Mouse (Mus musculus) cerebellum, adult 8-10 months (tissue): Measurements from ENCODE around the gene Htra1.

Source experiments
- DNase-seq: peaks from one replicate; pipeline ENCODE4 v3.0.0; 2022

Gene Htra1

DNA sequence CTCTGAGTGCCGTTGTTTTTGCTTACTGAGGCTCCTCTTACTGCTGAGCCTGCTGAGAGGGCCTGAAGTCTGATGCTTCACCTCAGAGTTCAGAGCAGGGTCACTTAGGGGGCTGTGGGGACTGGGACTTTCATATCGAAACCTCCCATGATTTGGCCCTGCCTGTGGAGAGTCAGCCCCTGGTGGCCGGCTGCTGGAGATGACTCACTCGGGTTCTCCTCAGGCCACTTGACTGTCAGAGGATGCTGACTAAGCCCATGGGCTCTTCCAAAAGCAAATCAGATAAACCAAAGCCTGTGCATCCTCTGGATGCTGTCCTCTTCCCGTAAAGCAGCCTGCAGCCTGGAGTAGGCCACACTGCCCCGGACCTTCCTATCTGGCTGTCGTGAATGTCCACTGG is 32.6 kb downstream of the Htra1 start:
- DNase-seq, result no peak

GRCm38 (mm10) chr7:130969076-130969475 is 33.2 kb downstream of the Htra1 start:
- DNase-seq, result no peak

DNA sequence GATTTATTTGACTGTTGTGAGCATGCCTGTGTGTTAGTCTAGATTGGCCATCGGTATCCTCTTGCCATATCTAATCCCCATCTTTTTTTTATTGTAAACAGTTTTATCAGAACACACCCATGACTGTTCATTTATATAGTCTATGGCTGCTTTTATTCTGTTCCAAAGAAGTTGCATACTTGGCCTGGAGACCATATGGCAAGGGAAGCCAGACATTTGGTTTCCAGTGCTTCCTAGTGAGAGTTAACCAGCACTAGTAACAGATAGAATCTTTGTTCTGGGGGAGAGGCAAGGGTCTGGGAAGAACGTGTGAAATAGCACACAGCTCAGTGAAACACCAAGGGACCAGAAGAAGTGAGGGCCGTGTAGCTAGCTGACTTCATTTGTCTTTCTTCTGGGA is 33.6 kb downstream of the Htra1 start:
- no peak for DNase-seq

GRCm38 (mm10) chr7:130972767-130973166 is 36.9 kb downstream of the Htra1 start:
- DNase-seq, result no peak

DNA sequence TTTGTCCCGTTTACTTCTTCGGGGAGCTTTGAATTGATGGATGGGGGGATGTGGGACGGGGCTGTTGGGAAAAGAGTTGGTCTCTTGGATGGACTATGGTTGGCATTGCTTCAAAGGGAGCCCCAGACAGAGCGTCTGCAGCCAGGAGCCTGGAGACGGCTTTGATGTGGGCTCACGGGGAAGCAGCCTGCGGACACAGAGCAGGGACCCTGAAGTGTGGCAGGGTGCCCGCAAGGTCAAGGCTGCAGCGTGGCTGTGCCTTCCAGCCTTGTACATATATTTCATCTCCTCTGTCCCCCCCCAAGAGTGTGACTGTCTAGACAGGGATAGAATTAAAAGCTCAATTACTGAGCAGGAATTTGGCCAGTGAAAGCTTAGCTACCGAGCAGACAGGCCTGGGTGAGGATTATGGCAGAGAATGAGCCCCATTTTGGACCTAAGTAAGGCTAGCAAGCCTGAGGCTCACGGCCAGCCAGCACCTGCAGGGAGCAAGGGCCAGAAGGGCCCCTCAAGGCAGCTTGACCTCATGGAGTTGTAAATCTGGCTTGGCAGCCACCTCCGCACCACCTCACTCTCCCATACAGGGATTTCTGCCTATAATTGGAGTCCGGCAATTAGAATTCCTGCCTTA is 40.5 kb downstream of the Htra1 start:
- DNase-seq, result no peak

GRCm38 (mm10) chr7:130977794-130978521 is 42.0 kb downstream of the Htra1 start:
- peak; percentile 80 for DNase-seq

DNA sequence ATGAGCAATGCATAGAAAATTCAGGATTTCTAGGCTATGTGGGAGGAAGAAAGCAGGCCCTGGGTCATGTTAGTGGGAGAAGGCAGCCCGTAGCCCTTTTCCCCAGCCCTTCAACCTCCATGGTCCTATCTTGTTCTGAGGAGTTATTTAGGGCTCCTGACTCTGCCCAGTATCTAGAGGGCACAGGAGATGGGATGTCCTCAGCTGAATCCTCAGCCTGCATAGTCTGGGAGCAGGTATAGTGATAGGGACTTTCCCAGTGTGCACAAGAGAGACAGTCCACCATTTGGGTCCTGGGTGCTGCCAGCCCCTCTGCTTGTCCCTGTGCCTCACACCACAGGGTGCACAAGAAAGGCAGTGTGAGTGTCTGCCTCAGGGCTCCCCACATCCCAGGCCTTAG is 42.6 kb downstream of the Htra1 start:
- no peak for DNase-seq

DNA sequence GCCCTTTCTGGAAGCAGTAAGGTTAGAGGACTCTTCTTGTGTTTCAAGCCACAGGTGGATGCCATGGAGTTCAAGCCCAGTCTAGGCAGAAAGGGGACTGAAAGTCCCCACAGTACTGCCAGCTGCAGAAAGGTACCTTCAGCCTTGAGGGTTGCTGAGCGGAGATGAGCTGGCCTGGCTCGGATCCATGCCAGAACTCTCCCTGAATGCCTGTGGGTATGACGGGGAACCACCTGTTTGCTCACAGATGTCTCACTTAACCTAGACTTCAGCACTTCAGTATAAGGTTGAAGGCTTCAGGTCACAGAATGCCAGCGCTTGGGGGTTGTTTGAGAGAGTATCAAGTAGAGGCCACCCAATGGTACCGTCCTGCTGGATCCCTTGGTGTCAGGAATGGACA is 44.2 kb downstream of the Htra1 start:
- no peak for DNase-seq

DNA sequence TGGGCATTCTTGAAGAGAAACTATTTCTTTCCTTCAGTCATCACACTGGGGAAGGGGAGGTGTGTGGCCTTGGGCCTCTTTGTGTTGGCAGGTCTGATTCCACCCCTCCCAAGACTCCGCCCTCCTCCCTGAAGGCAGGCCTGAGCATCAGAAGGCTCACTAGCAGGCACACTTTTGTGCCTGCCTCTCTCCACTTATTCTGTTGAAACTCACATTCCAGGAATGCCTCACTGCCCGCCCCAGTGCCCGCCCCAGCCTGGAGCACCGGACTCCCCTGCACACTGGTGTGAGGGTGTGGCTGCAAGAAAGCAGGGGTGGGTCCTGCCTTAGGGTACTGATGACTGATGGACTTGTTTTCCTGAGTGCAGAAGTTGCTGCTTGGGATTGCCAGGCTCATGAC is 46.5 kb downstream of the Htra1 start:
- no peak for DNase-seq

- no peak for DNase-seq
Measured at GRCm38 (mm10) chr7:130982881-130983280, 47.0 kb downstream of the Htra1 start.

GRCm38 (mm10) chr7:130984294-130984693 is 48.4 kb downstream of the Htra1 start:
- no peak for DNase-seq

DNA sequence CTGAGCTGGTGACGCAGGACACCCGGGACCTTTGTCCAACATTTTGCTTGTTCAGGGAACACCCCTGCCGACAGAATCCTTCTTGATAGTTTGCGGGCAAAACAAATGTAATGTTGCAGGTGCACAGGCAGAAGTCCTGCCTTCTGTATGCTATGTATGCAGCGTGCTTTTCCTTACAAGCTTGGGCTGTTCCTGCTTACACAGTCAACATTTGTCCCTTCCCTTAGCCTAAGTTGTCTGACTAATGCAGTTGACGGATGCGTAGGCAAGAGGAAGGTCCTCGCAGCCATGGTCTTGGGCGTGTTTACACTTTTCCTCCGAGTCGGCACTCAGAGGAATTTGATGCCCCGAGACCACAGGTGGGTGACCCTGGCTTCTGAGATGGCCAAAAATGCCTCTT is 49.3 kb downstream of the Htra1 start:
- no peak for DNase-seq

- DNase-seq, result no peak
Measured at GRCm38 (mm10) chr7:130985716-130986115, 49.8 kb downstream of the Htra1 start.

DNA sequence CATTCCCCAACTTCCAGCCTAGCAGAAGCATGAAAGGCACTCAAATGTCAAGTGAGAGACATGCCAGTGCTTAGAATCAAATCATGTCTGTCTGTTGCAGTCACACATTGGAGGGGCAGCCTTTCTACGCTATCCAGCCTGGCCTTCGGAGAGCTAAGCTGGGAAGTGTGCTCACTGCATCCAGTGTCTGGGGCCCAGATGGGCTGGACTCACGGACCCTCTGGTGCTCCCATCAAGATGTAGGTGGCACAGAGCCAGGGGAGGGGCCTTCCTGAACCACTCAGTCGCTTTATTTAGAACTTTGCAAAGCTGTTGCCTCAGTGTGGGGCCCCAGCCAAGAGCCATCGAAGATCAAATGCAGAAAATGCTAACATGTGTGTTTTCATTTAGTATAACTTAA is 52.2 kb downstream of the Htra1 start:
- DNase-seq, result no peak

DNA sequence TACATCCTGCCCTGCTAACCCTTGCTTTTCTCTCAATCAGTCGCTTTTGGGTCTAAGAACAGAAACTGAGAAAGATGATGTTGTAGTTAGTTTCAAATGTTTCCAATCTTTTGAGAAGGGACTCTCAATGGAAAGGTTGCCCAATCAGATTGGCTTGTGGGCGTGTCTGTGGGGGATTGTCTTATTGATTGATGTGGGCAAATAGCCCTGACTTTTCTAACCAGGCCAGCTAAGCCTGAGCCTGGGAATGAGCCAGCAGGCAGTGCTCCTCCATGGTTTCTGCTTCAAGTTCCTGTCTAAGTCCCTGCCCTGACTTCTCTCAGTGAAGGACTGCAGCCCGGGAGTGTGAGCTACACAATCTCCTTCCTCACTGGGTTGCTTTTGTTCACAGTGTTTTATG is 53.5 kb downstream of the Htra1 start:
- no peak for DNase-seq

GRCm38 (mm10) chr7:130991174-130991789 is 55.4 kb downstream of the Htra1 start:
- DNase-seq, result no peak

- no peak for DNase-seq
Measured at GRCm38 (mm10) chr7:130993907-130994306, 58.0 kb downstream of the Htra1 start.

- no peak for DNase-seq
Measured at GRCm38 (mm10) chr7:131001976-131002726, 66.2 kb downstream of the Htra1 start.

GRCm38 (mm10) chr7:131004071-131004470 is 68.2 kb downstream of the Htra1 start:
- no peak for DNase-seq

DNA sequence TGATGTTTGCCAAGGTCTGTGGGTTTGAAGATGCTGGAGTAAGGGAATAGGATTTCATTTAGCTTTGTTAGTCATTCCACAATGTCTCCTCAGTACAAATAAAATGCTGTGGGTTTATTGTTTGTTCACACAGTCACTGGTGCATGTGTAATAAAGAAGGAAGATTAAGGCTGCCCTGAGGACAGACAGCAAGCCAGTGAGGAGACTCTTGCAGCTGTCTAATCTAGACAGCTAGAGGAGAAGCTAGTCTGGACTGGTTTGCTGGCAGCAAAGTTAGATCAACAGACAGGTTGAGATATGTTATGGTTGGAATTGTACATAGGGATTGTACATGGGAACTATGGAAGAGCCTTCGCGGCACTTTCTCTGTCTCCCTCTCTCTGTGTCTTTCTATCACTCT is 71.3 kb downstream of the Htra1 start:
- DNase-seq, result no peak

GRCm38 (mm10) chr7:131009178-131009577 is 73.3 kb downstream of the Htra1 start:
- no peak for DNase-seq

GRCm38 (mm10) chr7:131011901-131012300 is 76.0 kb downstream of the Htra1 start:
- DNase-seq, result no peak

DNA sequence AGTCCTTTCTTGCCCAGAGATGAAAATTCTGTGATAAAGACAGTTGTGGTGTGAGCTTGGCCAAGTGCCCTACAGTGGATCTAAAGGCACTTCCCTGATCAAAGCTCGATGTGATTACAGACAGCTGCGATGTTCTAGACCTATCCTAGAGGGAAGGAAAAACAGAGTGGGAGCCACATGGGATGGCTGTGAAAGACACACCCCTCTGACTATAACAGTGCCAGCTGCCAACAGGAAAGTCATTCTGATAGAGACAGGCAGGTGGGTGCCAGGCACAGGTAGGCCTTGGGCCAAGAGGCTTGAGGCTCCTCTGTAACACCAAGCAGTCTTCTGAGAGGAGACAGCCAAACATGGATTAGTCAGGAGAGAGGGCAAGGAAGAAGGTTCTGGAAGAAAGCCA is 83.3 kb downstream of the Htra1 start:
- no peak for DNase-seq

DNA sequence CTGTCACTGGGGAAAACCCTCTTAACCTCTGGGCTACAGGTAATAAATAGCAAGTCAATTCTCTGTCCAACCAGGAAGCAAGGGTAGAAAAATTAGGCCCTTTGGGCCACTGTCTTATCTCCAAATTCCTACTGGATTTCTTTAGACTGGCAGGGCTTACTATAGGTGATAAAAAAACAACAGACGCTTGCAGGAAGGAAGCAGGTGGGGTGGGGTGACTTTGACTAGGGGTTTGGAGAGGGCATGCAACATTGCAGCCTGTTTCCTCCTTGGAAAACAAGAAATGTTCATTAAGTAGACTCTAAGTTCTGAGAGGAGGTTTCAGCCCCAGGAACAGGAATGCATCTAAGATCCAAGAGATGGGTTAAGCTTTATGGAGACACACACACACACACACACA is 88.9 kb downstream of the Htra1 start:
- DNase-seq, result no peak
